Mouse (Mus musculus) neutrophil, adult 5-6 weeks (primary cell): ENCODE results near the gene Akap2. TPM values are rescaled to one million over a fixed set of nuclear protein-coding genes. Genes with fewer than 3 reads are reported as not detected.

Experiments used
- total RNA-seq: library from RNA; stranded (forward); fragments of 200-1000 nt; gene quantifications from 2 replicates; pipeline ENCODE4 v1.2.3, GENCODE M21; 2017

The Akap2 gene
- total RNA-seq, 1 experiment from 2014 or later, result 7.4 TPM

Other genes starting within 250 kb of the Akap2 start
- not detected in 2 replicates for gene Pakap, start 149.5 kb upstream of the Akap2 start, total RNA-seq
- gene D630039A03Rik, start 198.6 kb downstream of the Akap2 start, total RNA-seq, result not detected in 2 replicates
- 226 and 227 TPM in 2 replicates for gene Txn1, start 238.8 kb downstream of the Akap2 start, total RNA-seq